Mouse (Mus musculus) embryonic facial prominence, embryonic 14.5 days (tissue): Measurements from ENCODE around the gene Itpkc. TPM values are rescaled to one million over a fixed set of nuclear protein-coding genes. Genes with fewer than 3 reads are reported as not detected.
A peak's percentile ranks its signal among the peaks of the same experiment; 100 is the strongest.

Experiments
- ATAC-seq: fragments of 200-750 bp; cut with Nextera tagmentation; 2 replicates; pipeline ENCODE4 v1.8.0; 2017; ENCODE audit warnings: low read depth, moderate number of reproducible peaks, moderate TSS enrichment
- DNase-seq: peaks from one replicate; pipeline ENCODE4 v3.0.0-alpha.2; 2015; ENCODE audit warnings: low spot score
- H3K27ac ChIP-seq: fragments of 300-500 bp; sonication (generic); replicated peaks from 2 replicates; pipeline ENCODE4 v1.5.1; 2014; ENCODE audit warnings: low read depth, mild to moderate bottlenecking, low read length, moderate library complexity
- H3K27me3 ChIP-seq: fragments of 300-500 bp; sonication (generic); replicated peaks from 2 replicates; pipeline ENCODE4 v1.6.1; 2014; ENCODE audit warnings: low read length; ENCODE audit not compliant: control insufficient read depth, insufficient read depth
- H3K36me3 ChIP-seq: fragments of 300-500 bp; sonication (generic); 2 replicates; pipeline ENCODE4 v1.6.1; 2014; ENCODE audit warnings: low read length, mixed read lengths; ENCODE audit not compliant: control insufficient read depth, insufficient read depth
- H3K4me1 ChIP-seq: fragments of 300-500 bp; sonication (generic); 2 replicates; pipeline ENCODE4 v1.6.1; 2014; ENCODE audit warnings: antibody characterized with exemption, low read length; ENCODE audit not compliant: control insufficient read depth, insufficient read depth
- H3K4me2 ChIP-seq: fragments of 300-500 bp; sonication (generic); 2 replicates; pipeline ENCODE4 v1.6.1; 2014; ENCODE audit warnings: low read depth, mild to moderate bottlenecking, low read length, moderate library complexity, mixed read lengths
- H3K4me3 ChIP-seq: fragments of 300-500 bp; sonication (generic); 2 replicates; pipeline ENCODE4 v1.5.1; 2014; ENCODE audit warnings: low read depth, mild to moderate bottlenecking, low read length
- H3K9ac ChIP-seq: fragments of 300-500 bp; sonication (generic); 2 replicates; pipeline ENCODE4 v1.6.1; 2014; ENCODE audit warnings: low read depth, mild to moderate bottlenecking, low read length, moderate library complexity, mixed read lengths
- H3K9me3 ChIP-seq: fragments of 300-500 bp; sonication (generic); 2 replicates; pipeline ENCODE4 v1.6.1; 2016; ENCODE audit warnings: low read length; ENCODE audit not compliant: control insufficient read depth
- WGBS: fragments of 180-500 bp; shearing (Covaris S2); extraction: QIAGEN DNeasy Blood & Tissue Kit; methylation state at CpG from one replicate; pipeline ENCODE4 v1.1.7; 2014; 5-methylcytosine and 5-hydroxymethylcytosine counted together
- polyA plus RNA-seq: library from polyadenylated mRNA; unstranded; fragments of >200 nt; fragmentation: Nextera tagmentation; extraction: Ambion mirVana; gene quantifications from 2 replicates; pipeline ENCODE4 v1.2.1, GENCODE M21; 2014

The Itpkc gene
- polyA plus RNA-seq, 1 experiment from 2014 or later, result 8.1 TPM

GRCm38 (mm10) chr7:27180036-27180435 is 48.4 kb downstream of the Itpkc start:
- DNase-seq, result no peak
- no peaks in the 10 kb centered on the region for H3K27me3 ChIP-seq

GRCm38 (mm10) chr7:27179217-27179918 is 49.1 kb downstream of the Itpkc start:
- Histone ChIP-seq H3K4me2 (peak overlapping the region; percentile 57), H3K4me1 (no peaks in the 10 kb centered on the region), H3K4me3 (peak overlapping the region; percentile 66), H3K9me3 (no peaks in the 10 kb centered on the region), H3K36me3 (peaks cover 16% of the 10 kb centered on the region), H3K9ac (peak overlapping the region; percentile 50), H3K27ac (peak overlapping the region; percentile 80), H3K27me3 (no peaks in the 10 kb centered on the region)
- WGBS, result 49% methylated on average over 16 of the region's 16 CpGs
- DNase-seq (no peak), ATAC-seq (no peak)

More at GRCm38 (mm10) chr7:27180036-27180435, 48.4 kb downstream of the Itpkc start:
- Histone ChIP-seq H3K27ac (peak overlapping the region; percentile 80), H3K4me3 (peak overlapping the region; percentile 66), H3K4me2 (peak overlapping the region; percentile 57), H3K36me3 (peaks cover 18% of the 10 kb centered on the region), H3K4me1 (no peaks in the 10 kb centered on the region), H3K9ac (no peak overlapping the region), H3K9me3 (no peaks in the 10 kb centered on the region)
- 69% methylated on average over 5 of the region's 5 CpGs for WGBS
- no peak for ATAC-seq

GRCm38 (mm10) chr7:27178324-27179216 is 49.9 kb downstream of the Itpkc start, which contains the start of gene Rab4b:
Rab4b (minus strand) TSS chr7:27178896.
- H3K4me1 ChIP-seq, result no peaks in the 10 kb centered on the region
- no peaks in the 10 kb centered on the region for H3K9me3 ChIP-seq
- WGBS, result 1% methylated on average over 47 of the region's 53 CpGs
- H3K27ac ChIP-seq, result peak within 1 kb of the TSS; percentile 95
- H3K9ac ChIP-seq, result peak within 1 kb of the TSS; percentile 65
- ATAC-seq (peak; percentile 98), DNase-seq (peak; percentile 99)
- no peaks in the 10 kb centered on the region for H3K27me3 ChIP-seq
- peaks cover 18% of the 10 kb centered on the region; the same call in 1 of the 2 replicates for H3K36me3 ChIP-seq
- peak within 1 kb of the TSS; percentile 66 for H3K4me3 ChIP-seq
- H3K4me2 ChIP-seq, result peak within 1 kb of the TSS; percentile 58

GRCm38 (mm10) chr7:27177942-27178323 is 50.5 kb downstream of the Itpkc start:
- Histone ChIP-seq H3K27me3 (no peaks in the 10 kb centered on the region), H3K9me3 (no peaks in the 10 kb centered on the region), H3K4me1 (no peaks in the 10 kb centered on the region), H3K4me2 (peak overlapping the region; percentile 58), H3K27ac (peak overlapping the region; percentile 95), H3K36me3 (peaks cover 21% of the 10 kb centered on the region; the same call in 1 of the 2 replicates), H3K4me3 (peak overlapping the region; percentile 66), H3K9ac (peak overlapping the region; percentile 65)
- DNase-seq (no peak), ATAC-seq (no peak)
- 16% methylated on average over 4 of the region's 4 CpGs for WGBS

- Histone ChIP-seq H3K36me3 (peaks cover 51% of the 10 kb centered on the region), H3K27ac (no peak overlapping the region), H3K9ac (no peak overlapping the region), H3K27me3 (no peaks in the 10 kb centered on the region), H3K4me2 (no peak overlapping the region), H3K4me3 (no peak overlapping the region), H3K9me3 (no peaks in the 10 kb centered on the region), H3K4me1 (no peaks in the 10 kb centered on the region)
- no peak for ATAC-seq
- 92% methylated on average over 7 of the region's 7 CpGs for WGBS
- no peak for DNase-seq
Measured at GRCm38 (mm10) chr7:27174896-27175295, 53.6 kb downstream of the Itpkc start.

- Histone ChIP-seq H3K4me2 (no peak overlapping the region), H3K9me3 (no peaks in the 10 kb centered on the region), H3K4me3 (no peak overlapping the region), H3K4me1 (no peaks in the 10 kb centered on the region), H3K9ac (no peak overlapping the region), H3K27ac (no peak overlapping the region), H3K27me3 (no peaks in the 10 kb centered on the region), H3K36me3 (peaks cover 52% of the 10 kb centered on the region)
- no peak for DNase-seq
- ATAC-seq, result no peak
- 97% methylated on average over 14 of the region's 15 CpGs for WGBS
Measured at GRCm38 (mm10) chr7:27174496-27174895, 54.0 kb downstream of the Itpkc start.

GRCm38 (mm10) chr7:27170981-27171380 is 57.5 kb downstream of the Itpkc start:
- H3K4me1 ChIP-seq, result no peaks in the 10 kb centered on the region
- H3K27ac ChIP-seq, result no peak overlapping the region
- H3K9me3 ChIP-seq, result no peaks in the 10 kb centered on the region
- DNase-seq (no peak), ATAC-seq (no peak)
- H3K4me2 ChIP-seq, result no peak overlapping the region
- H3K9ac ChIP-seq, result no peak overlapping the region
- H3K36me3 ChIP-seq, result peaks cover 52% of the 10 kb centered on the region
- WGBS, result 91% methylated on average over 3 of the region's 3 CpGs
- H3K27me3 ChIP-seq, result no peaks in the 10 kb centered on the region
- H3K4me3 ChIP-seq, result no peak overlapping the region

GRCm38 (mm10) chr7:27168371-27168770 is 60.1 kb downstream of the Itpkc start:
- Histone ChIP-seq H3K9me3 (no peaks in the 10 kb centered on the region), H3K4me2 (no peak overlapping the region), H3K27me3 (no peaks in the 10 kb centered on the region), H3K36me3 (peaks cover 49% of the 10 kb centered on the region), H3K27ac (no peak overlapping the region), H3K9ac (no peak overlapping the region), H3K4me1 (peaks cover 19% of the 10 kb centered on the region), H3K4me3 (no peak overlapping the region)
- WGBS, result 86% methylated on average over 5 of the region's 5 CpGs
- DNase-seq, result no peak
- ATAC-seq, result no peak
